Mouse (Mus musculus): ENCODE measurements around the gene Kansl2.
A peak's percentile ranks its signal among the peaks of the same experiment; 100 is the strongest.

The Kansl2 gene

DNA sequence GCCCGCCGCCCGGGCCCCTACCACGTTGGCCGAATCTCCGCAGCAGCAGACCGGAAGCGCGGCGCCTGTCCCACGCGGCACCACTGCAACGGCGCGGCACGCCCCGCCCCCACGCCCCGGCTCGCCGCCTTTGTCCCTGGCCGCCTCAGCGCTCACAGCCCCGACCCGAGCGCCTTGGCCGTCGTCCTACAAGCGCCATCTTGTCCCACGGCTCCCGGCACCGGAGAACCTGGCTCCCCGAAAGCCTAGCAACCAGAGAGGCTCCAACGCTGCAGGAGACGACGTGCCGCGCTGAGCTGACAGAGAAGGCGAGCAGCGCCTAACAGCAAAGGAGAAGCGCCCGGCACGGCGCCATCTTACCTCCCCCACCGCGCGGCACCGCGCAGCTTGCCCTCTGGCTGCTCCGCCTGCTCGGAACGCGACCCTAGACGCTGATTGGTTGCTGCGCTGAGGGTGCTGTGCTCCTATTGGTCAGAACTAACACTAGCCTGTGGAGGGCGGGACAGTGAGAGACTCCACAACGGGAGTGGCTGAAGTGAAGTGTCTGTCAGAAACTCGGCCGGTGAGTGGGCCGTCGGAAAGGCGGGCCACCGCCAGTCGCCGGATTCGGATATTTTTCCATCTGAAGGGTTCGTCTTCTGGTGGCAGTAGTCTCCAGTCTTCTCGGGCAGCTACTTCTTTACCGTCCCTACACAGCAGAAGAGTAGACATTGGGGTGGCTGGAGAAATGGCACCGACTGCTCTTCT is at the start of gene Kansl2:
TSS of gene Kansl2 (minus strand) at position 384 of the 747 bp plus-strand sequence.
- peak; percentile 98 to 99 for DNase-seq

DNA sequence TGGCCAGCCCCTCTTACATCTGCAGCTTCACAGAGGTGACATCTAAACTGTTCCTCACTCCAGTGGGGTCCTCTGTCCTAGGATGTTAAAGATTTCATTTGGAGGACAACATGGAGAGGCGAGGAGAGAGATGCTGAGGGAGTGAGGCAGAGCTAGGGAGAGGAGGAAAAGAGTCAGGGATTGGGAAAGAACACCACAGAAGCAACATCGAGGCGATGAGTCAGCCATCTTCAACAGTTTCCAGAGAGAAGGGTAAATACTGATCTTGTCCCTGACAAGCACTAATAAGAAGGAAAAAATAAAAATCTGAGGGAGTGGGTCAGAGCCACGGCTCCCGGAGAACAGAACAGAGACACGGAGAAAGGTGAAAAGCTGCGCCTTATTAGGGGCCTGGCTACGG is 48.9 kb upstream of the Kansl2 start:
- no peak for DNase-seq

- DNase-seq: no peak
Measured at GRCm38 (mm10) chr15:98582410-98582809, 48.3 kb upstream of the Kansl2 start.

DNA sequence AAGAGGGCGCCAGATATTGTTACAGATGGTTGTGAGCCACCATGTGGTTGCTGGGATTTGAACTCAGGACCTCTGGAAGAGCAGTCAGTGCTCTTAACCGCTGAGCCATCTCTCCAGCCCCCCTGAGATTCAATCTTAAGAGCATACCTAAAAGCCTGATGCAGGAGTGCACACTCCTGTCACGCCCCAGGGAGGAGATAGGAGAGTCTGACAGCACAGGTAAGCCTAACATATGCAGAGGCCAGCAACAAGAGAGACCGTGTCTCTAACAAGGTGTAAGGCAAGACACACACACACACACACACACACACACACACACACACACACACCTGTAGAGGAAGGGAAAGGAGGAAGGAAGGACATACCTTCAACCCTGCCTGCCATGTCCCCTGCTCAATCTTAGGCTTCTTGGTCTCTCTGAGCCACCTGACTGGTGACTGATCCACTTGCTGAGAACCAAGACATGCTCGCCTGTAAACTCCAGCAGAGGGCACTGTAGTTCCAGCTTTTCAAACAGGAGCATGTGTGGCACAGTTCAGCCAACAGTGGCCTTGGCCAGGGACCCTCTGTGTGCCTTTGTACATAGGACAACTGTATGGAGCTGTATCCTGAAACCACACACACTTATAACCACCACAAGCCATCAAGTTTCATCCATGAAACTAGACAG is 45.9 kb upstream of the Kansl2 start:
- peak; percentile 51 to 70 for DNase-seq

- DNase-seq: no peak
Measured at GRCm38 (mm10) chr15:98579310-98579709, 45.2 kb upstream of the Kansl2 start.

- no peak for DNase-seq
Measured at GRCm38 (mm10) chr15:98573293-98573692, 39.2 kb upstream of the Kansl2 start.

DNA sequence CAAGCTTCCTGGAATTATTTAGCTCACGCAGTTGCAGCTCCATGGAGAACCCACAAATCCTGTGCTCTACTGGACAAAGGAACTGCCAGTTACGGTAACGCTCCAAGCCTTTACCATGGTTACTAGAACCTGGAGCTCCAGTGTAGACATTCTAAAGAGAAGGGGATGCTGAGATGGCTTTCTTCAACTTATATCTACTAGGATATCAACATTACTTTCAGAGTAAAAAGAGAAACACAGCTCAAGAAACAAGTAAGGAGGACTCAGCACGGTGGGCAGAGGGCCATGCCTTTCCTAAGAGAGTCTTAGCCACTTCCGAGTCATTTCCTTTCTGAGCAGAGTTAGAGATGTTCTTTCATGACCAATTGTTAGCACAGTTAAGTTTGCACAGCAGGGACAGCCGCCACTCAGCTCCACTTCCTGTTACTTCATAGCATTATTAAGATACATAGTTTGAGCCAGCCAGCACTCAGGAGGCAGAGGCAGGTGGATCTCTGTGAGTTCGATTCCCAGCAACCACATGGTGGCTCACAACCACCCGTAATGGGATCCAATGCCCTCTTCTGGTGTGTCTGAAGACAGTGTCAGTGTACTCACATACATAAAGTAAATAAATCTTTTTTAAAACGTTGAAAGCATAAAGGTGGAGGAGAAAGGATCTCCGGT is 36.9 kb upstream of the Kansl2 start, which contains the start of the genes Ccnt1 and 4930415O20Rik:
TSS of gene Ccnt1 (minus strand) at position 51 of the 666 bp plus-strand sequence.
TSS of gene 4930415O20Rik (plus strand) at position 132 of the 666 bp plus-strand sequence.
- DNase-seq: no peak

- DNase-seq: no peak
Measured at GRCm38 (mm10) chr15:98569795-98570365, 35.8 kb upstream of the Kansl2 start.

- DNase-seq: no peak
Measured at GRCm38 (mm10) chr15:98569216-98569615, 35.2 kb upstream of the Kansl2 start.

- no peak for DNase-seq
Measured at GRCm38 (mm10) chr15:98568256-98569033, 34.4 kb upstream of the Kansl2 start.

DNA sequence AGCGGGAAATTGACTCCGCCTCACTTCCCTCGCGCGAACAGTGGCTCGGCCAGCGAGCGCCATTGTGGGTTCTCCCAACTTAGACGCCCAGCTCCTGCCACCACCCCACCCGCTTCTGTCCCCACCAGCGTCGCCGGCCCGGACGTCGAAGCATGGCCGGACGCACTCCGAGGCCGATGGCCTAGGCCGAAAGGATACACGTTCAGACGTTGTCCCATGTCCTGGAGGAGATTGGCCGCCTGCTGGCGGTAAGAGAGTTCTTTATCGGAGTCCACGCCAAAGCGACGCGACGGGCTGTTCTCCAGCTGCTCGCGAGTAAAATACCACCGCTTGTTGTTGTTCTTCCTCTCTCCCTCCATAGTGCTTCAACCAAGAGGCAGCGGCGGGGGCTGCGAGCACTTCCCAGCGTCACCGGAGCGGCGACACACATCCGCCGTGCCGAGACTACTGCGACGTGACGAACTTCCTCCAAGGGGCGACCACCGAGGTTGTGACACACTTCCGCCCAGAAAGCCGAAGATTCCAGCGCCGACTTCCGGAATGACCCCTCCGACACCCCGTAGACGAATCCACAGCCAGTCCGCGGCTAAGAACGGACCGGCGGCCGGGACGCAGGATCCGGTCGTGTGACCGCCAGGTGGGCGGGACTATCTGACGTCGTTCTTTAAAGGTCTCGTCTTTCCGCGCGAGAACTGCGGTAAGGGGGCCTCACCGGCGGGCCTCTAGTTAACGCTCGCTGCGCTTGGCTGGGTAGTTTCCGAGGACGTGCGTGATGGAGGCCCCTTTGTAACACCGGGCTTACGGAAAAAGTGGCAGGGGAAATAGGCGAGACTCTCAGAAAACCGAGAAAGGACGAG is 33.4 kb upstream of the Kansl2 start:
- DNase-seq: peak; percentile 99 to 100

- no peak for DNase-seq
Measured at GRCm38 (mm10) chr15:98566973-98567277, 32.9 kb upstream of the Kansl2 start.

- no peak for DNase-seq
Measured at GRCm38 (mm10) chr15:98557186-98557585, 23.1 kb upstream of the Kansl2 start.

DNA sequence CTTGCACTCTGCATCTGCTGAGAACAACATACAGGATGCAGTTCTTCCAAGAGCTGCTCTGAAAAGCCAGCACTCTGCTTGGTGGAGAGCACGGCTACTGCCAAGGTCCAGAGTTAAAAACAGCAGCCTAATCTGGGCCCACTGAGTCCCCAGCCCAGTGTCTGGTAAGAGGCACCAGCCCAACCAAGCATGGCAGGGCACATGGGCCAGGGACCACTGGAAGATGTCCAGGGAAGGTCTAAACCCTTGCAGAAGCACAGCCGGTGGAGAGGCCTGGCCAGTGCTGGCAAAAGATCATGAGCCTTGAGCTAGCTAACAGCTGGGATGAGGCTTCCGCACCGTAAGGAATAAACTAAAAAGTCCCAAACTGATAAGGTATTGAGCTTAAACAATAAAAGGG is 21.8 kb upstream of the Kansl2 start:
- no peak for DNase-seq

- DNase-seq: no peak
Measured at GRCm38 (mm10) chr15:98552758-98553157, 18.7 kb upstream of the Kansl2 start.

GRCm38 (mm10) chr15:98546843-98547242 is 12.8 kb upstream of the Kansl2 start:
- no peak for DNase-seq

- DNase-seq: no peak
Measured at GRCm38 (mm10) chr15:98545151-98545550, 11.1 kb upstream of the Kansl2 start.

- DNase-seq: no peak
Measured at GRCm38 (mm10) chr15:98543341-98543740, 9.3 kb upstream of the Kansl2 start.

DNA sequence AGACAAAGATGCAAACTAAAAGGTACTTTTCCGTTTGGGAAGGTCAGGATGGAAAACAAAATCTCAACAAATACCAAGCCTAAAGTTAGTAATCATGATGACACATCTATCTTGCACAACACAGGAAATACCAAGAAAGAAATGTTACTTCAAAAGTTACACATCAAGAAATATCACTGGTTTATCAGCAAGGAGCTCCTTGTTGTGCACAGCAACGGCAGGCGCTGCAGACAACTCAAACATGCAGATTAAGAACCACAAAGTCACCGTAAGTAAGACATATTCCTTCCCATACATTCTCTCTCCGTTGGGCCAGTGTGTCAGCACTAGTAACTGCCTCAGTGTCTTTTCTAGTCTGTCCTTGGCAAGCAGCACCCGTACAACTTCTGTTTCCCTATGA is 7.0 kb upstream of the Kansl2 start:
- no peak for DNase-seq

DNA sequence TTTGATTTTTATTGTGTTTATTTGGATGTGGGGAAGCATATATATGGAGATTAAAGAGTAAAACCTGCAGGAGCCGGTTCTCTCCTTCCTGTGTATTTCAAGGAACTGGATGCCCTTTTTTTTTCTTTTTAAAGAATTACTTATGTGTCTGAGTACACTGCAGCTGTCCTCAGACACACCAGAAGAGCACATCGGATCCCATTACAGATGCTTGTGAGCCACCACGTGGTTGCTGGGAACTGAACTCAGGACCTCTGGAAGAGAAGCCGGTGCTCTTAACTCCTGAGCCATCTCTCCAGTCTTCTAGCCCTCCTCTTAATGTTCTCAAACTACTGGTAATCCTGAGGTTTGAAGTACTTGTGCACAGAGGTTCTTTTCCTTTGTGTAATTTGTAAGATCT is 3.9 kb upstream of the Kansl2 start:
- DNase-seq: no peak

DNA sequence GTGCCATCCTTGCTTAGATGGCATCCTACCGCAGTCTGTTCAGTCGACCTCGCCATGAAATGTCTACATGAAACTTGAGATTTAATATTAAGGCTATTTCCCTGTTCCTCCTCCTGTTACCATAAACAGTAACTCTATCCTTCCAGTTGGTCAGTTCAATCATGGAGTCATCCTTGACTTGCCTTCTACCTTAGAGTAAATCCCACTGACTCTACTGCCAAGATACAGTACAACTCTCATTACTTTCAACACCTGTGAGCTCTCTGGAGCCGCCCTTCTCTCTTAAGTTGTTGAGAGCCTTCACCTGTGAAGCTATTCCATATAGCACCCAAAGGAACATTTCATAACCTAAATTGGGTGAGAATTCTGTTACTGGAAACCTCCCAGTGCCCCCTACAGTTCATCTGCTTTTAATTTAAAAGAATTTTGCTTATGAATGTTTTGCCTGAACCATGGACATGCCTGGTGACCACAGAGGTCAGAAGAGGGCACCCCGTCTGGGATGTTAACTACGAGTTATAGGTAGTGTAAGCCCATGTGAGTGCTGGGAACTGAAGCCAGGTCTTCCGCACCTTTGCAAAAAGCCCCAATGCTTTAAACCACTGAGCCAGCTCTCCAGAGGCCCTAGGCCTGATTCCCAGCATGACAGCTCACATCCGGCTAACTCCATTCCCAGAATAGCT is 2.9 kb upstream of the Kansl2 start:
- DNase-seq: no peak
